In genomic region chr12:110888606-110889005, GRCm38 (mm10) we compare ENCODE assay signal across 8 mouse cellular contexts. TPM values are rescaled to one million over a fixed set of nuclear protein-coding genes. Genes with fewer than 3 reads are reported as not detected.
A peak's percentile ranks its signal among the peaks of the same experiment; 100 is the strongest.
DNase-seq lines count a peak whose midpoint lies in the region; ATAC-seq lines count a peak whose summit lies in the region.

No protein-coding gene starts in this region.

- H3K36me3 ChIP-seq in hindbrain, embryonic 11.5 days (ENCODE audit: control insufficient read depth, insufficient read depth, low read length) = no peaks in the 10 kb centered on the region
- peaks cover 13% of the 10 kb centered on the region for H3K36me3 ChIP-seq in midbrain, embryonic 10.5 days

- peak overlapping the region; percentile 68 for H3K9ac ChIP-seq in hindbrain, embryonic 11.5 days (ENCODE audit: low read depth, low read length)

- peaks cover 2% of the 10 kb centered on the region; the same call in 1 of the 2 replicates for H3K4me1 ChIP-seq in hindbrain, embryonic 11.5 days (replicated peaks; ENCODE audit: control insufficient read depth, insufficient read depth, low read length)
- H3K4me1 ChIP-seq in midbrain, embryonic 10.5 days = peaks cover 28% of the 10 kb centered on the region

- no peaks in the 10 kb centered on the region for H3K27me3 ChIP-seq in hindbrain, embryonic 11.5 days (ENCODE audit: control insufficient read depth, insufficient read depth, low read length)
- H3K27me3 ChIP-seq in midbrain, embryonic 10.5 days (ENCODE audit: low read depth, poor library complexity, severe bottlenecking) = no peaks in the 10 kb centered on the region

- H3K4me3 ChIP-seq in hindbrain, embryonic 11.5 days (ENCODE audit: low read depth, low read length) = peak overlapping the region; percentile 88
- H3K4me3 ChIP-seq in midbrain, embryonic 10.5 days = peak overlapping the region; percentile 94

- ATAC-seq in hindbrain, embryonic 11.5 days (ENCODE audit: low FRiP score) = no peak; the same call in 1 of the 2 replicates

- H3K9me3 ChIP-seq in hindbrain, embryonic 11.5 days (ENCODE audit: control insufficient read depth, low read length) = no peaks in the 10 kb centered on the region
- no peaks in the 10 kb centered on the region for H3K9me3 ChIP-seq in midbrain, embryonic 10.5 days (replicated peaks)

- under 1% methylated on average over 25 of the region's 25 CpGs for WGBS in hindbrain, embryonic 11.5 days
- WGBS in midbrain, embryonic 10.5 days = under 1% methylated on average over 25 of the region's 25 CpGs

- H3K27ac ChIP-seq in hindbrain, embryonic 11.5 days (ENCODE audit: low read depth, low read length) = no peak overlapping the region
- H3K27ac ChIP-seq in midbrain, embryonic 10.5 days (replicated peaks) = peak overlapping the region; percentile 94

- H3K4me2 ChIP-seq in hindbrain, embryonic 11.5 days (replicated peaks; ENCODE audit: low read depth, low read length) = peak overlapping the region; percentile 65

- DNase-seq in embryo, embryonic 10.5 days (ENCODE audit: low spot score) = peak; percentile 23
- DNase-seq in embryo, embryonic 9.5 days (ENCODE audit: extremely low spot score) = no peak
- peak; percentile 67 to 81 for DNase-seq in right cerebral cortex, postnatal 10 days (ENCODE audit: low spot score in 2 of 2)
- no peak for DNase-seq in right cerebral cortex, postnatal 36 days (ENCODE audit: low spot score in 2 of 2)
- DNase-seq in hindbrain, embryonic 11.5 days (ENCODE audit: low spot score) = no peak
- DNase-seq in midbrain, embryonic 10.5 days (ENCODE audit: low spot score) = peak; percentile 17
- DNase-seq in adrenal gland, postnatal 10 days = no peak
- no peak for DNase-seq in cerebellum, adult 8-10 months

RNA-seq across cellular contexts. Expression of gene Cinp, which starts 0.3 kb away (rescaled TPM):
- 79.4 and 82.1 TPM in 2 replicates for polyA plus RNA-seq in hindbrain, embryonic 11.5 days (2014; fragmentation: Nextera tagmentation; extraction: Ambion mirVana)
- 81.7 and 95.6 TPM in 2 replicates for polyA plus RNA-seq in midbrain, embryonic 10.5 days (2016; fragmentation: Nextera tagmentation; extraction: Ambion mirVana)
- total RNA-seq in adrenal gland, postnatal 10 days (2021) = 10 to 100 TPM; 40.5 to 46.3 TPM

RNA-seq across cellular contexts. Expression of gene Tecpr2, which starts 0.5 kb away (rescaled TPM):
- 4.1 and 4.3 TPM in 2 replicates for polyA plus RNA-seq in hindbrain, embryonic 11.5 days (2014; fragmentation: Nextera tagmentation; extraction: Ambion mirVana)
- polyA plus RNA-seq in midbrain, embryonic 10.5 days (2016; fragmentation: Nextera tagmentation; extraction: Ambion mirVana) = 5.3 and 6.7 TPM in 2 replicates
- 10 to 100 TPM in 1 of 2 experiments, 1 to 10 TPM in 1; 8.9 to 10.3 TPM for total RNA-seq in adrenal gland, postnatal 10 days (2021)

RNA-seq across cellular contexts. Expression of gene Zfp839, which starts 38.6 kb away (rescaled TPM):
- polyA plus RNA-seq in hindbrain, embryonic 11.5 days (2014; fragmentation: Nextera tagmentation; extraction: Ambion mirVana) = 2.5 and 3.2 TPM in 2 replicates
- 4.8 and 5.4 TPM in 2 replicates for polyA plus RNA-seq in midbrain, embryonic 10.5 days (2016; fragmentation: Nextera tagmentation; extraction: Ambion mirVana)
- 10 to 100 TPM; 11.4 to 15.4 TPM for total RNA-seq in adrenal gland, postnatal 10 days (2021)

RNA-seq across cellular contexts. Expression of gene Mok, which starts 47.9 kb away (rescaled TPM):
- polyA plus RNA-seq in hindbrain, embryonic 11.5 days (2014; fragmentation: Nextera tagmentation; extraction: Ambion mirVana) = 11.0 and 14.4 TPM in 2 replicates
- 10.1 and 11.7 TPM in 2 replicates for polyA plus RNA-seq in midbrain, embryonic 10.5 days (2016; fragmentation: Nextera tagmentation; extraction: Ambion mirVana)
- total RNA-seq in adrenal gland, postnatal 10 days (2021) = 1 to 10 TPM; 1.4 to 1.6 TPM

Comparison
In these comparisons a context has a peak if more than half of its experiments do, and no peak if none do; other contexts are left out.
1. DNase-seq: peak in embryo, embryonic 10.5 days (single experiment), right cerebral cortex, postnatal 10 days (2 of 2) and midbrain, embryonic 10.5 days (single experiment); none in embryo, embryonic 9.5 days (single experiment), right cerebral cortex, postnatal 36 days (0 of 2), hindbrain, embryonic 11.5 days (single experiment), adrenal gland, postnatal 10 days (single experiment) and cerebellum, adult 8-10 months (single experiment).